Mouse (Mus musculus) lung, embryonic 14.5 days (tissue): ENCODE results near the gene Ccdc24. TPM values are rescaled to one million over a fixed set of nuclear protein-coding genes. Genes with fewer than 3 reads are reported as not detected.

ENCODE experiments used
- ATAC-seq: fragments of 200-750 bp; cut with Nextera tagmentation; 2 replicates; pipeline ENCODE4 v1.8.0; 2017; ENCODE audit warnings: mild to moderate bottlenecking, moderate TSS enrichment, moderate library complexity; ENCODE audit not compliant: insufficient read depth
- DNase-seq: peaks from one replicate; pipeline ENCODE4 v3.0.0-alpha.2; 2015
- H3K27ac ChIP-seq: fragments of 300-500 bp; sonication (generic); 2 replicates; pipeline ENCODE4 v1.5.1; 2014; ENCODE audit warnings: low read depth, mild to moderate bottlenecking, moderate library complexity
- H3K27me3 ChIP-seq: fragments of 300-500 bp; sonication (generic); 2 replicates; pipeline ENCODE4 v1.6.1; 2014; ENCODE audit warnings: low read length, control low read depth; ENCODE audit not compliant: insufficient read depth
- H3K36me3 ChIP-seq: fragments of 300-500 bp; sonication (generic); 2 replicates; pipeline ENCODE4 v1.6.1; 2014; ENCODE audit warnings: control low read depth; ENCODE audit not compliant: insufficient read depth
- H3K4me1 ChIP-seq: fragments of 300-500 bp; sonication (generic); 2 replicates; pipeline ENCODE4 v1.6.1; 2014; ENCODE audit warnings: antibody characterized with exemption, control low read depth; ENCODE audit not compliant: insufficient read depth
- H3K4me2 ChIP-seq: fragments of 300-500 bp; sonication (generic); 2 replicates; pipeline ENCODE4 v1.6.1; 2014; ENCODE audit warnings: mild to moderate bottlenecking
- H3K4me3 ChIP-seq: fragments of 300-500 bp; sonication (generic); 2 replicates; pipeline ENCODE4 v1.5.1; 2014; ENCODE audit warnings: low read depth, low read length
- H3K9ac ChIP-seq: fragments of 300-500 bp; sonication (generic); 2 replicates; pipeline ENCODE4 v1.6.1; 2014
- H3K9me3 ChIP-seq: fragments of 300-500 bp; sonication (generic); 2 replicates; pipeline ENCODE4 v1.6.1; 2016; ENCODE audit warnings: low read depth, low read length, control low read depth
- CTCF ChIP-seq: IDR thresholded peaks from 2 replicates; pipeline ENCODE4 v1.5.1; 2016; ENCODE audit warnings: antibody characterized with exemption, low read depth
- WGBS: fragments of 180-500 bp; shearing (Covaris S2); extraction: QIAGEN DNeasy Blood & Tissue Kit; methylation state at CpG from one replicate; pipeline ENCODE4 v1.1.7; 2014; 5-methylcytosine and 5-hydroxymethylcytosine counted together
- polyA plus RNA-seq: library from polyadenylated mRNA; unstranded; fragments of >200 nt; fragmentation: Nextera tagmentation; extraction: Ambion mirVana; gene quantifications from 2 replicates; pipeline ENCODE4 v1.2.1, GENCODE M21; 2014

The Ccdc24 gene
- polyA plus RNA-seq, 1 experiment from 2014 or later, result 1.0 TPM

DNA sequence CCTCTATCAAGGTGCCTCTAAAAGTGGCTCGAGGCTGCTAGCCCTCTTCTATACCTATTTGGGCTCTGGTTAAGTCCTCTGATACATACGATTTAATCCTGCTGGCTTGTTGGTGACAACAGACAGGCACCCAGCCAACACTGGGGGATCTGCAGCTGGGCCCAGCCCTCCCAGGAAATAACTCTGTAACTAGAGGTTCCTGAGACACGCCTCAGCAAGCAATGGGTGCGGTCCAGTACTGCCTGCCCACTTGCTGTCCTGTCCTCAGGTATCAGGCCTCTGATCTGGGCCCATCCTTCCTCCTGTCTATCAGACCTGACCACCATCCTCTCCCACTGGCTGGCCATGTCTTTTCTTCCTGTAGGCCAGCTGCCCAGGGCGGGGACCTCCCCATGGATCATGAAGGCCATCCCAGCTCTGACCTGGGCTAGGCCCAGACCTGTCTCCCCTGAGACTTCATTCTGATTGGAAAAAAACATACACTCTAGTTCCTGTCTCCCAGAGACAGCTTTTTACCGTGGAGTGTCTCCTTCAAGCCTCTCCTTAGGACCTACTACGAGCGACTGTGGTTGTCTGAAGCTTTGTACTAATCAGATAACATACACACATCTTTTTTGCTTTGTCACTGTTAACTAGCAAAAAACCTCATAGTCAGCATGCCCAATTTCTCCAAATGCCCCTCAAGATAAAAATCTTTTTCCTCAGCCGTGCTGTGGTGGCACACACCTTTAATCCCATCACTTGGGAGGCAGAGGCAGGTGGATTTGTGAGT lies 40.3 kb downstream of the Ccdc24 start:
- no peak for TF ChIP-seq CTCF
- 63% methylated on average over 9 of the region's 9 CpGs for WGBS
- H3K27ac ChIP-seq, result peak overlapping the region; percentile 9; the same call in 1 of the 2 replicates
- no peaks in the 10 kb centered on the region for H3K9me3 ChIP-seq
- peak overlapping the region; percentile 24; the same call in 1 of the 2 replicates for H3K9ac ChIP-seq
- DNase-seq, result peak; percentile 34
- H3K4me3 ChIP-seq, result no peak overlapping the region
- no peak for ATAC-seq
- no peak overlapping the region for H3K4me2 ChIP-seq
- no peaks in the 10 kb centered on the region for H3K27me3 ChIP-seq
- no peaks in the 10 kb centered on the region for H3K36me3 ChIP-seq
- peaks cover 12% of the 10 kb centered on the region for H3K4me1 ChIP-seq

DNA sequence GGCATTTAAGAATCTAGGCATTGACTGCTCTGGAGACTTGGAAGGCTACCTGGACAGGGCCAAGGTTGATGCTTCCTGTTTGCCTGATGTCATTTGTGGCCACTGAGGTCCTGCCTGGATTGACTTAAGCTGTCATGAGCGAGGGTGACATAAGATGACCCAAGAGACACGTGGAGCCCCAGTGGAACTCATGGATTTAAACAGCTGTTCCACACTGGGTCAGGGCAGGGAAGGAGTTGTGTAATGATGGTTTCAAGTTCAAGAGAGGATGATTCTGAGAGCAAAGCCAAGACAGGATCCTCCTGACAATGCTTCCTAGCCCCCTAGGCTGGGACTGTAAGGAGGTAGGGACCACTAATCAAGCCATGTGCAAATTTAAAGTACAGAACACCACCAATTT lies 40.9 kb downstream of the Ccdc24 start:
- H3K9ac ChIP-seq, result no peak overlapping the region
- no peak overlapping the region for H3K4me3 ChIP-seq
- H3K27ac ChIP-seq, result peak overlapping the region; percentile 9; the same call in 1 of the 2 replicates
- WGBS, result 57% methylated on average over 2 of the region's 2 CpGs
- no peak for ATAC-seq
- no peak for TF ChIP-seq CTCF
- H3K9me3 ChIP-seq, result no peaks in the 10 kb centered on the region
- no peaks in the 10 kb centered on the region for H3K27me3 ChIP-seq
- H3K4me1 ChIP-seq, result peaks cover 12% of the 10 kb centered on the region
- no peaks in the 10 kb centered on the region for H3K36me3 ChIP-seq
- no peak for DNase-seq
- H3K4me2 ChIP-seq, result no peak overlapping the region

GRCm38 (mm10) chr4:117830801-117831200 lies 41.6 kb downstream of the Ccdc24 start:
- H3K4me3 ChIP-seq, result no peak overlapping the region
- no peak for TF ChIP-seq CTCF
- peaks cover 12% of the 10 kb centered on the region for H3K4me1 ChIP-seq
- no peaks in the 10 kb centered on the region for H3K36me3 ChIP-seq
- no peak overlapping the region for H3K27ac ChIP-seq
- no peak for ATAC-seq
- no peaks in the 10 kb centered on the region for H3K27me3 ChIP-seq
- H3K9me3 ChIP-seq, result no peaks in the 10 kb centered on the region
- DNase-seq, result no peak
- WGBS, result 85% methylated on average over 9 of the region's 9 CpGs
- no peak overlapping the region; the same call in 1 of the 2 replicates for H3K9ac ChIP-seq
- no peak overlapping the region for H3K4me2 ChIP-seq

DNA sequence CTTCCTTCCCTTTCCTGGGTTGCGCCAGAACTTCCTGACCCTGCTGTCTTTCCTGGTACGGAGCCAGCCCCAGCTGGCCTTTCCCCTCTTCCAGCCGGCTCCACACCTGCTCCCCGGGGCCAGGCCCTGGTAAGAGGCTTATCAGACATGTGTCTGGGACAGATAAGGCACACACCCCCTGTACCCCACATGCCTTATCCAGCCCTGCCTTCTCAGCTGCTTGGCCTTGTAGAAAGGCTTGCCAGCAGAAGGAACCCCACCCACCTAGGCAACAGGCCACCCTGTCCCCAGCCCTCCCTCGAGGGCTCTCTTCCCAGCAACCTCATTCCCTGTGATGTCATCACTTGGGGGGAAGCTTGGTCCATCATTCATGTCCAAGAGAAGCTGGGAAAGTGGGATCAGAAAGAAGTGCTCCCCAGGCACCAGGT lies 42.2 kb downstream of the Ccdc24 start:
- Histone ChIP-seq H3K4me3 (no peak overlapping the region), H3K4me2 (peak overlapping the region; percentile 51), H3K9me3 (no peaks in the 10 kb centered on the region), H3K9ac (no peak overlapping the region; the same call in 1 of the 2 replicates), H3K36me3 (no peaks in the 10 kb centered on the region), H3K4me1 (peaks cover 12% of the 10 kb centered on the region), H3K27me3 (no peaks in the 10 kb centered on the region), H3K27ac (peak overlapping the region; percentile 10; the same call in 1 of the 2 replicates)
- DNase-seq (peak; percentile 40), ATAC-seq (peak; percentile 32)
- 3% methylated on average over 5 of the region's 5 CpGs for WGBS
- no peak for TF ChIP-seq CTCF

DNA sequence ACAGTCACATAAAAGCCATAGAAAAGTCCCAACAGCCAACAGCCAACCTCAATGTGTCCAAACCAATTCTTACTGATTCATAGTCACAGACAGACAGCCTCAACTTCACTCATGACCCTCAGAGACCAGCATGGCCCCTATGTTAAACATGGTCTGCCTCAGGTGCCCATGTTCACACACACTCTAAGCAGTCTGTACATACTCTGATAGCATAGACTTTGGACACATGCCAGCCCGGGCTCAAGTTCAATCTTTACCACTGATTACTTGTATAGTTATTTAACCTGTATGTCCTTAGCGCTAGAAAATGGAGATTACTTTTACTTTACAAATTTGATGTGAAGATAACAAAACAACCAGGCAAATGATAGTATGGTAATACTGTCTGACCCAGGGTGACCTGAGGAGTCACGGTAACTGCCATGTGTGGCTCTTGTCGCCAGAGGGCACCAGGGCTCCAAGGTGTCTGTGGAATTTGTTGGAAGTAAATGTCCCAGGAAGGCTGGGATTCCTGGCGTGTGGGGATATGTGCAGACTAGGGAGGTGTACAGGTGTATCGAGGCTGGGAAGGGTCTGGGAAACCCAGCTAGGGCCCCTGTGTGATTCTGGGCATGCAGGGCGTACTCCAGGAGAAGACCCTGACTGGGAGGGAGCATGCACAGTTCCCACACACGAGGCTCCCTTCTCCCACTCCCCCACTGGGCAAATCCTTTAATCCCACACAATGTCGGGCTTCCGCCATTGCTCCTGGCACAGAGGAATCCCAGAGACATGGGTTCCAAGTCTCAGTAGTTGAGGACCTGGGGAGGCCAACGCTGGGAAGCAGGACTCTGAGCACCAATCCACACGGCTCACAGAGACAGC lies 42.9 kb downstream of the Ccdc24 start:
- TF ChIP-seq CTCF, result peak; percentile 87
- H3K36me3 ChIP-seq, result no peaks in the 10 kb centered on the region
- peak overlapping the region; percentile 51 for H3K4me2 ChIP-seq
- DNase-seq, result peak; percentile 82
- H3K27ac ChIP-seq, result peak overlapping the region; percentile 10; the same call in 1 of the 2 replicates
- H3K9me3 ChIP-seq, result no peaks in the 10 kb centered on the region
- ATAC-seq, result peak; percentile 57
- no peak overlapping the region for H3K4me3 ChIP-seq
- H3K27me3 ChIP-seq, result no peaks in the 10 kb centered on the region
- 6% methylated on average over 12 of the region's 12 CpGs for WGBS
- no peak overlapping the region for H3K9ac ChIP-seq
- peaks cover 10% of the 10 kb centered on the region for H3K4me1 ChIP-seq

DNA sequence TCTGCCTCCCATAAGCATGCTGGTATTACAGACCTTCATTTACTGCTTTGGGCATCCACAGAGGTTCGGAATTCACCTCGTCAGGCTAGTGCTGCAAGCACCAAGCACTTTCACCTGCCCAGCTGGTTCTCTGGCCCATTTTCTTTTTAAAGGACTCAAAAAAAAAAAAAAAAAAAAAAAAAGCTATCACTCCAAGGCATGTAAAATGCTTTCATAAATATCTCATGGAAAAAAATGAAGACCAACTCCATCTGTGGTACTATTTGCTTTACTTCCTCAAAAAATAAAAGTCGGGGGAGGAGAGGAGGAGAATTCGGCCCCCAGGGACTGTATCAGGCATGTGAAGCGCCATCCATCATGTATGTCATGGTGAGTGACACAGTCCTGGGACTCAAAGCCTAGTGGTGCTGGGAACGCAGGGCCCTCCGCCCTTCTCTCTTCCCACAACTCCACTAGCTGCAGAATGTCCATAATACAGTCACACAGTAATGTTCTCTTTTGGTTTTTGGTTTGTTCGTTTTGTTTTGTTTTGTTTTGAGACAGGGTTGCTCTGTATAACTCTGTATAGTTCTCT lies 43.7 kb downstream of the Ccdc24 start:
- no peak for ATAC-seq
- Histone ChIP-seq H3K4me3 (no peak overlapping the region), H3K4me1 (peaks cover 8% of the 10 kb centered on the region), H3K9ac (no peak overlapping the region), H3K4me2 (no peak overlapping the region), H3K9me3 (no peaks in the 10 kb centered on the region), H3K27ac (no peak overlapping the region), H3K36me3 (no peaks in the 10 kb centered on the region), H3K27me3 (no peaks in the 10 kb centered on the region)
- 47% methylated on average over 8 of the region's 8 CpGs for WGBS
- DNase-seq, result no peak
- TF ChIP-seq CTCF, result no peak
